Mouse (Mus musculus) retina, postnatal 7 days (tissue): ENCODE data around the gene Defb21.

Experiments
- DNase-seq: peaks from one replicate; pipeline ENCODE4 v3.0.0-alpha.2; 2012; ENCODE audit warnings: low read depth, low spot score

Gene Defb21

DNA sequence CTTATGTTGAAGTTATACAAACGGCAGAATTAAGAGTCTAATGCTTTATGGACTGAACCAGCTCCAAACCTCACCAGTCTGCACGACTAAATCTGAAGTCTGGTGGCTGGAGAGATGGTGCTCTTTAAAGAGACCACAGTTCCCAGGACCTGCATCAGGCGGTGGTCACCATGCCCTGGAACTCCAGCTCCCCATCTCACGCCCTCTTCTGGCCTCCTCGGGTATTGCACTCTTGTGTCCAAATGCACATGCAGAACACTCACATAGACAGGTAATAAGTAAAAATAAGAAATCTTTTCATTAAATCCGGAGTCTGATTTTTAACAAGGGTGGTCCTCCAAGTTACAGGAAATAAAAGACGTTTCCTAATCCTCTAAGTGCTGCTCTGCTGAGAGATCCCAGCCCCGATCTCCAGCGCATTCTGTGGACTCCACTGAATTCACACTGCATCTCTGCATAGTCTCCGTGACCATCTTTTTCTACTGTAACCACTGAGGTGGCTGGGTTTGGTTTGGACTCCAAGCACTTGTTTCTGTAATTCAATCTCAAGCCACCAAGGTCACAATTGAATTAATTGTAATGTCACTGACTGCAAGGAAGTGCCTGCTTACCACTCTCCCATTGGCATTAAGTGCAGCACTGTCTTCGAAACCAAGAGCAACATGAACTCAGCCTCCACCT lies at the start of gene Defb21:
TSS of gene Defb21 (plus strand) at position 631 of the 681 bp plus-strand sequence.
- no peak for DNase-seq

DNA sequence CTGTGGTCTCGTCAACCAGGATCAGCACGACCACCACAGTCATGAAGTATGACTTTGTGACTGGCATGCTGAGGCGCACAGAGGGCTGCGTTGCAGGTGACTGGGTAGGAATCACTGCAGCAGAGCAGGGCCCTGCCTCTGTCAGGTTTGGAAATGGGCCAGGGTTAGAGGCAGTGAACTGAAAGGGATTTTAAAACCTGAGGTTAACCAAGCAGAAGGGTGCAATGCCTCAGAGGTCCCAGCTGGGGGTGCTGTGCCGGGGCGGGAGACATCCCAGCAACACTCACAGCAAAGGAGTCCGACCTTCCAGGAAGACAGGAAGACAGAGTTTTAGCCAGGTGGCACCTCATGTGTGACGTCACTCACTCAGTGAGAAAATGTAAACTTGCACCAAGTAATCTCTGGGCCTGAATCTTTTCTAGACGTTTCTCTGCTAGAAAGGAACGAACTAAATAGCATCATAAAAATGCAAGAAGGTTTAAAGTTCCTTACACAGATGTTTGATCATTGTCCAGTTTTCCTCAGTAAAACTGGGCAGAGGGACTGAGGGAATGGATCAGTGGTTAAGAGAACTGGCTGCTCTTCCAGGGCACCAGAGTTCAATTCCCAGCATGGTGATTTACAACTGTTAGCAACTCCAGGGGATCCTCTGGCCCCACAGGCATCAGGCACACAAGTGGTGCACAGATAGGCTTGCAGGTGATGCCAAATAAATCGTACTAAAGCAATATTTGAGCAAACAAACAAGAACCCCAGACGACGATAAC lies 32.4 kb upstream of the Defb21 start, which contains the start of gene Defb29:
TSS of gene Defb29 (minus strand) at position 155 of the 767 bp plus-strand sequence.
- DNase-seq = no peak

DNA sequence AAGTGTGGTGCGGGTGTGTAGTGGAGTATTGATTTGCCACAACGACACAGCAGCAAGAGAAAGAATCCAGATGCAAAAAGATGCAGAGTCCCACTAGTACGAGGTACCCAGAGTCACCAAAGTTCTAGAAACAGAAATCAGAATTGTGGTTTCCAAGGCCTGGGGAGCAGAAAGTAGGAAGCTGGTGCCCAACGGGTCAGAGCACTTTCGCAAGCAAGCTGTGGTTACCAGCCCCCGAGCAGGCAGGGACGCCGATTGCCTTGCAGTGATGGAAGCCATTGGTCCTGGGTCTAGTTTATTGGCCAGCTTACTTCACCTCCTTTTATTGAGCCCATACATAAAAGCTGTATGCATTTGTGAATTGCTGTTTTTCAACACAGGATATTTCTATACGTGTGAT lies 30.6 kb upstream of the Defb21 start:
- no peak for DNase-seq

DNA sequence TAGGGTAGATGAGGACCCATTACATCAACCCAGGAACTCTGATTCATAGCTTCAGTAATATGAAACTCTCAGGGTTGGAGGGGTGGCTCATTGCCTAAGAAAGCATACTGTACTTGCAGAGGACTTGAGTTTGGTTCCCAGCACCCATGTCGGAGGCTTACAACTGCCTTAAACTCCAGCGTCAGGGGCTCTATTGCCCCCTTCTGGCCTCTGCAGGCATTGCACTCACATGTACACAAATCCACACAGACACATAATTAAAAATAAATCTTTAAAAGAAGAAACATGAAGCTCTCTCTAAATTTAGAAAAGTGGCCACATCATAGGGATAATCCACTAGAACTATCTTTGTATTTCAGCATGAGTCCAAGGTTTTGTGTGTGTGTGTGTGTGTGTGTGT lies 29.6 kb upstream of the Defb21 start:
- no peak for DNase-seq

DNA sequence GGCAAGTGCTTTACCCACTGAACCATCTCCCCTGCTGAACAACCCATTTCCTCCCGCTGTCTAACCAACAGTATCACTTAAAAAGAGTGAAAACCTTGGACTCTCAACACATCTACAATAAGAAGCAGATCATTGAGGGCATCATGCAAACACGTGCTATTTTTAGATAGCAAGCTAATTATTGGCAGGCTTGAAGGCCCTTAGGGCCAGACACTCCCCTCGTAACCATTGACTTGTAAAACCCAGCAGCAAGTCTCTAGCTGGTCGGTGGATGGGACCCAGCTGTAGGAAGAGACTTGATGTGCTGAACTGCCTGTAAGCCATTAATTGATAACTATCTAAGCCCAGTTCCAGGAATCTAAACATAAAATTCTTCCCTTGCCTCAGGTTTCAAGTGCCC lies 29.1 kb upstream of the Defb21 start:
- DNase-seq = no peak

DNA sequence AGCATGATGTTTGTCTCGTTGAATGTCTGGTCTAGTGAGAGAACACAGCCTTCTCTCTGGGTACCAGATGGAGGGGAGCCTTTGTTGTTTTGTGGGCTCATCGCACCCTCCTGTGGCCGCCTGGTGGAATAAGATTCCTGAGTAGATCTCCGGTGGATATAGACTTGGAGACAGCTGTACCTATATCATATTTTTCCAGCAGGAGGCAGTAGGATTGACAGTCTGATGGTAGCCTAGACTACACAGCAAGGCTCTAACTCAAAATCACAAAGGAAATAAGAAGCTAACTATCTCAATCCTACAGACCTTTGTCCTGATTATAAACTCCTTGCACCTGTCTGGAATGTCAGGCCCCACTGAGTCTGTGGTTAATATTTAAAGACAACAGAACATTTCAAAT lies 27.9 kb upstream of the Defb21 start:
- peak; percentile 36 for DNase-seq

DNA sequence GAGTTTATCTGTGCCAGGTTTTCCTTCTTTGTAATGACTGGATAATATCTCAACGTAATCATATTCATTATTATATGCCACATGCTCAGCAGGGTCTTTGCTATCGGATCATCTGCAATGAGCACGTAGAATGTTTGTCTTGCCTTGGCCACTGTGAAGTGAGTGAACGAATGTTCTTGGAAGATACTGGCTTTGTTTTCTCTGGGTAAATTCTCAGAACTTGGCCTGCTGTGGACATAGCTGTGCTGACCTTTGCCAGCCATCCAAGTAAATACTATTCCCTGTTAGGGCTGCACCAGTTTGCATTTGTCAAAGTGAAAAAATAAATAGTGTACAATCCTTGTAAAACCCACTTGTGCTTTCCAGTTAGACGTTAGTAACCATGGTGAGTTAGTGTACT lies 24.4 kb upstream of the Defb21 start:
- no peak for DNase-seq

DNA sequence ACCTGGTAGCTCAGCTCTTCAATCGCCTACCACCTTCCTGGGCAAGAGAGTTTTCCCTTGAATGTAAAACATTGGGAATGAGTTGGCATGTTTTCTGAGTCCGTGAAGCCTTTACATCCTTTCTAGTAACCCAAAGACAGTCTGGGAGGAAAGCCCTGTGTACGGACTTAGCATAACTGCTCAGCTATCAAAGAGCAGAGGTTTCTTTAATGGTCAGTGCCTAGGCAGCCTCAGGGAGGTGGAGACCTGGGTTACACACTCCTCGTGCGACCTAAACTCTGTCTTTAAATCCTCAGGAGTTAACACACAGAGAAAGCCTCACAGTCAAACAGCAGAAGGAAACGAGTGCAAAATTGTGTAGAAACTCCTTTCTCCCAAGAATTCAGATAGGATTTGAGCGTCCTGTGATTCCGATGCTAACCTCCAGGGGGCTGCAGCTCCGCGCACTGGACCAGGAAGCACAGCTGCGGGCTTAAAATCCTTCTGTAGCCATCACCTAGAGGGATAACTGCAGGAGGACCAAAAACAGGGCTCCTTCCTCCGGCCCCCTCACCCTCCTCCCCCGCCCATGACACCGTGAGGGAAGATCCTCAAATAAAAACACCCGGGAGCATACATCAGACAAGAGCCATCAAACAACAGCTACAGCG lies 18.6 kb upstream of the Defb21 start:
- DNase-seq = peak; percentile 25

DNA sequence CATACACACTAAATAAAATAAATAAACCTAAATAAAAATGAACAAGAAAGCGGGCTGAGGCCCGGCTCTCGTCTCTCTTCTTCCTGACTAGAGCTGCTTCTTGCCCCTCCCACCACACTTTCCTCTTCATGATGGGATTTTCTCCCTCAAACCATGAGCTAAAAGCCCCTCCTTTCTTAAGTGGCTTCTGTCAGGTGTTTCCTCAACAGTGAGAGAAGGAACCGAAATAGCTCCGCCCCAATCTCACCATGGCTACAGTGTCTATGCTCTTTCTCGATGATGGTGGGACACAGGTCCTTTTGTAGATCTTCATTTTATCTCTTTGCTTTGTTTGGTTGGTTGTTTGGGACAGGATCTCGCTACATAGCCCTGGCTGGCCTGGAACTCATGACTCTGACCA lies 15.9 kb upstream of the Defb21 start:
- no peak for DNase-seq

DNA sequence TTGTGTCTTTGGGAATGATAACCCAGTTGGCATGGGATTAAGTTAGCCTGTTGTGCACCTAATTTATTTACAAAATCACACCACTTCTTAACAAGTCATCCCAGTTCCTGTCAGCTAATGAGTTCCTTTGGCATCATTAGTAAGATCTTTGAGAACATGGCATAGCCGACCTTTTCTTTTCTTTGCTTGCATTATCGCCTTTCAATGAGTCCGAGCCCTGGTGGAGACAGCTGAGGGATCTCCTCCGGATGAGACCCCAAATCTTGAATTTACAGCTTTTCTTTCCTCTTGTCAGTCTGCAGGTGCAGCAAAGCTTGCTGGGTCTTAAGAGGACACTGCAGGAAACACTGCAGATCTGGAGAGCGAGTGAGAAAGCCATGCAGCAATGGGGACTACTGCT lies 3.5 kb upstream of the Defb21 start, which contains the start of gene Gm17416:
TSS of gene Gm17416 (plus strand) at position 301 of the 400 bp plus-strand sequence.
- no peak for DNase-seq

DNA sequence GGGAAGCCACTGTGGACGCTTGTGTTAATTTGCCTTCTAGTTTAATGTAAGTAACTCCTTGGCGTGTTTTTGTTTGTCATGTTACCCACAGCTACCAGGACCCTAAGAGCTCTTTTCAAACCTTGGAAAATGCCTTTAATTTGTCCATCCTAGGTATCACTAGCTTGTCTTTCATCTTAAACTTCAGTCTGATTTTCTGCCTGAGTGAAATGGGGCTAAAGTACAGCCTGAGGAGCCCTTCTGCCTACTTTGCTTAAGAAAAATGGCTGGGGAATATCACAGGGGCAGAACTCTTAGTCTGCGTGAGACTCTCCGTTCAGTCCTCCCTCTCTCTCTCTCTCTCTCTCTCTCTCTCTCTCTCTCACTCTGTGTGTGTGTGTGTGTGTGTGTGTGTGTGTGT lies 2.7 kb upstream of the Defb21 start:
- no peak for DNase-seq

DNA sequence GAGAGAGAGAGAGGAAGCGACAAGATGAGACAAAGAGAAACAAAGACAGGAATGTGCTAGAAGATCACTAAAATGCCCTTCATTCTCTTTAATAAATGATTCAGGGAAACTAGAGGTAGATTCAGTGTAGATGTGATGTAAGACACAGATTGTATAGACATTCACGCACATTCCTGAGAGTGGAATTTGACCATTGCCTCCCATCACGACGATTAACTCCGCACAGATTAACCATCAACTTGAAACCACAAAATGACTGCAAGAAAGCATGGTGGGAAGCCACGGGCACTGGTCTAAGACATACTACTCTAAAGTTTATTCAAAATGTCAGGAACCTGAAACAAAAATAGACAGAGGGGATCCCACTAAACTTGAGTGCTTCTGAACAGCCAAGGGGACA lies 2.2 kb upstream of the Defb21 start:
- DNase-seq = no peak

DNA sequence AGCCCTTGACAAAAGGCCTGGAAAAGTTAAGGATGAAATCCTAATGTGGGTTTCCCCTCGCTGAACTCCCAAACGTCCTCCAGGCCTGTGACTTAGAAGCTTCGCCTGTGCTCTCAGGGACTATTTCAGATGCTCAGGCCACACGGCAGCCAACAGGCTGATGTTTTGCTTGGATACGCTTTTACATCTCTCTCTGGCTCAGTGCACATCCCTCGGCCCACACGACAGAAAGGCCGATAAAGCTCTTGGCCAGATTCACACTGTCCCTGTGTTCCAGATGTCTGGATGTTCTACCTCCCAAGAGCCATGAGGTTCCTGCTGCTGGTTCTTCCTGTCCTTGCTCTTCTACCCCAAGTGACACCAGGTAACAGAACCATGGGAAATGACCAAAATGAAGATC lies 940 bp downstream of the Defb21 start:
- DNase-seq = no peak

DNA sequence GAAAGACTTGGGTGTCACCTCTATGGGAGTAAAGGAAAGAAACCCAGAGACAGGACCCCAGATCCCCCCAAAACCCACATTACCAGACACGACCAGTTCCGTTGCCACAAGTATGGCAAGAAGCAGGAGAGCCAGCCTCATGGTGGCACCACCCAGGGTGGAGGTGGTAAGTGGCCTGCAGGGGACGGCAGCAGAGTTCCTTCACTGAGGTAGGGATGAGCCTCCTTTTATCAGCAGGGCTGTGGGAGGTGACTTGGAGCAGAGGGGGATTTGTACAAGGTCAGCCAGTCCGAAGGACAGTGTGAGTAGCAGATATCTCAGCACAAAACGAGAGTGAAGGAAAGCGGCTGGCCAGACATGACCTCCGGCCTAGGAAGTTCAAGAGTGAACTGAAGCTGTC lies 7.6 kb downstream of the Defb21 start, which contains the start of gene Defb19:
TSS of gene Defb19 (minus strand) at position 206 of the 400 bp plus-strand sequence.
- no peak for DNase-seq

DNA sequence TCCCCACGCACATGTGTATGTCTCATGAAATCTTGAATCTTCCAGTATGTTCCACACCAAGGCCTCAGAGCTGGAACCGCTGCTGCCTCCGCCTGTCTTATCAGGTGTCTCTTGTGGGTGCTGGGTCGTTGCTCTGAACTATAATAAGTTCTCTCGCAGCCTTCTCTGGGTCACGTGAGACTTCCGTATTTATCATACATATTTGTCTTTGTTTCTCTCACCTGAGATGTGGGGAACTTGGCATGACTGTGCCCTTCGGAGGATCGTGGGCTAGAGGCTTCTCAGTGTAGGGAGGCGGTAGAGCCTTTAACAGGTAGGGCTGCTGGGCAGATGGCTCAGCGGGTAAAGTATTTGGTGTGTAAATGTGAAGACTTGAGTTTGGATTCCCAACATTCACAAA lies 8.1 kb downstream of the Defb21 start:
- DNase-seq = no peak

DNA sequence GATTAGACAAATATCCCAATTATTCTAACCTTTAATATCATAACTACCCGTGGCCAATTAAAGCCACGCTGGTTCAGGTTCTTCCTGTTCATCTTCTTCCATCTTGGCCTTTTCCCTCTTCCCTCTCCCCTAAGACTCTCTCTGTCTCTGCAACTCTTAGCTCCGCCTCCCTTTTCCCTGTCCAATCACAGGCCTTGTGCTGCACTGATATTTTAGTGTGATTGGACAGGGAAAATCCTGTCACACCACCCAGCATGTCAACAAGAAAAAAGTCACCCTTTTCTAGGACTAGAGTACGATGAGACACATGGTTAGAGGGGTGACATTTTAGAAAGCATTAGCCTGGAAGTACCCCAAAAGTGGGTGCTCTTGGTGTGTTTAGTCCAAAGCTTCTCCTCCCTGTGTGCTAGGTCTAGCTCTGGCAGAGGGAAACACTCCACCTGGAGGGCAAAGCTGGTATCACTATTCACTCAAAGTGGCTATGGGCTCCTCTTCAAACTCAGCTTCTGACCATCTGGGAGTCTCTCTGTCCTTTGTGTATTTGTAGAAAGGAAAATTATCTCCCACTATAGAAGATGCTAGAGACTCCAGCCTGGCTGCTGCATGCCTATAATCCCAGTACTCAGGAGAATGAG lies 14.5 kb downstream of the Defb21 start:
- DNase-seq = no peak

DNA sequence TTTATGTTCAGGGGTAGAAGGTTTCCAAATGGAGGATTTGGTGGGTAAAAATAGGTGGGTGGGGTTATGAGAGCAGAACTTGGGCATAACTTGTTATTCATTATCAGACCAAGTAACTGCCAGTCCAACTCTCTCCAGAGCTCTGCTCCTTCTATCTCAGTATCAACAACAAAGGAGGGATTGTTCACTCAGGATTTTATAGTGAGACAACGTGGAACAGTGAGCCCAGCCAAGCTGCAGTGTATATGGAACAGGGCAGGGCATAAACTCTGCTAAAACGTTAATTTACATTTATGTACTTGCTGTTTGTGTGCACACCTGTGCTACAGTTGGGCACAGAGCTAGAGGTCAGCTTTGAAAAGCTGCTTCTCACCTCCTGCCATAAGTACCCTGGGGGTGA lies 15.9 kb downstream of the Defb21 start:
- no peak for DNase-seq

DNA sequence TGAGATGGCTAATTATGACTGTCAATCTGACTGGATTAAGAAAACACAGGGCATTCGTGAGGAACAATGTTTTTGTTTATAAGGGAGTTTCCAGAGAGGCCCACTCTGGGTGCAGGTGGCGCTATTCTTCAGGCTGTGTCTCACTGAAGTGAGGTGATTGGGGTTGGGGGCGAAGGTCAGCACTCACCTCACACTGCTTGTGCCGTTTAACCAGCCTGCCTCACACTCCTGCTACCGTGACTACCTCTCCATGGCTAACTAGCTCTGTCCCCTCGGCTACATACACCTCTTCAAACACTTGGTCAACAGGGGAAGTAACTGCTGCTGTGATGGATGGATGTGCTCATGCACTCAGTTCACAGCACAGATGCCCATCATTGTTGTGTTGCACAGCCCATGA lies 16.5 kb downstream of the Defb21 start:
- DNase-seq = no peak

DNA sequence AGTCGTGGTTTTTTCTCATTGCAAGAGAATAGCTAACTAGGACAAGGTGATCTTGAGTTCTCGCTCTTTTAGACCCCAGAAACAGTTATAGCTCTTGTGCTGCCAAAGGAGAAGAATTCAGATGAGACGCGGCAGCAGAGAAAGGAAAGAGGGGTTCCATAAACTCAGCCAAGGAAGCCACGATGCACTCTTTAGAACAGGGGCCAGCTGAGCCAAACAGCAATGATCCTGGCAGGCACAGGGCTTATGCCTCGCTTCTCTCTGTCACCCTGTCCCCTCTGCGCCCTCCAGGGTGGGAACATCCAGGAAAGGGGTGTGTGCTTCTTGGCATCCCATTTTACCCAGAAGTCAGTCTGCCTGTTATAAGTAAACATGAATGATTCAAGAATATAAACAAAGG lies 26.8 kb downstream of the Defb21 start, which contains the start of gene Defb45:
TSS of gene Defb45 (minus strand) at position 101 of the 400 bp plus-strand sequence.
- DNase-seq = no peak

DNA sequence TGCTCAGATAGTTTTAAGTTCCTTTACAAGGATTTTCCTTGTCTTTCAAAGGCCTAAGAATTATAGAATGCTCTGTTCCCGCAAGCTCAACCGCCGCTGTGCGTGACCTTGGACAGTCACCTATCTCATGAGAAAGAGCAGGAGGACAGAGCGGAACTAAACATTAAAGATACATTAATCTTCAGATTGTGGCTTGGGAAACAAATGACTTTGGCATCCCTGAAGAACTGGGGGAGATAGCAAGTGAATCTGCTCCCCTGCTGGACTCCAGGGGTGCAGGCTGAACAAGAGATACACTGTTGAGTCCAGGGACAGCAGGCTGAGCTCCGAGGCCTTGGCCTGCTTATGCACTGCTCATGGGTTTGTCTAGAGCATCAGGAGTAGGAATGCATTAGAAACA lies 27.5 kb downstream of the Defb21 start:
- DNase-seq = no peak

DNA sequence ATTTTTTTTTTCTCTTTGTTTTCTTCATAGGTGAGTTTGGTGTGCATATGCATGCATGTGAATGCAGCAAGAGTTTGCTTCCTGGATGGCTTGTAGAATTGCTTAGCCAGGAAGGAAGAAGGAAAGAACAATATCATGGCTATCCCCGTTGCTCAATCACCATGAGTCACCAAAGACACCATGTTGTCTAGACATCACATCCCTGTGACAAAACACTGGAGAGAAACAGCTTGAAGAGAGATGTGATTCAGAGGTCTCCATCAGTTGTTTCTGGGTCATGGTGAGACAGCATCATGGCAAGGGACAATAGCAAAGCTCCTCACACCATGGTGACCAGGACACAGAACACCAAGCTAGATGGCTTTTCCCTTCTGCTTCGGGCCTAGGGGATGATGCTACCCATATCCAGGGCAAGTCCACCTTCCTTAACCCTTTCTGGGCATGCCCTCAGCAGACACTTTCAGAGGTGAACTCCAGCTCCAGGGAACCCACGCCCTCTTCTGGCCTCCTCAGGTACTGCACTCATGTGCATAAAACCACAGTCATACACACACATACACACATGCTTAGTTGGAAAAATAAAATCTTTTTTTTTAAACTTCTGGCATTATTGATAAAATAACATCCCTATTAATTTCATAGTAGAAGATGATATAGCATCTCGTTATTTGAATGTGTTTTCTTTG lies 28.9 kb downstream of the Defb21 start:
- DNase-seq = no peak
